Mouse (Mus musculus) MEL (cell line): Measurements from ENCODE around the gene Tanc1.

Experiments used
- BHLHE40 ChIP-seq: IDR thresholded peaks from 2 replicates; pipeline ENCODE4 v1.6.1; 2012; ENCODE audit warnings: low read depth, mild to moderate bottlenecking, inconsistent platforms, low read length, improper control_type of control experiment, borderline replicate concordance
- CTCF ChIP-seq, 3 experiments: IDR thresholded peaks in 2 of 3; conservative IDR thresholded peaks in 1 of 3; 2 replicates each; pipeline ENCODE4 v1.5.1; 2011 to 2012; ENCODE audit warnings: low read length in 3 of 3, low read depth in 2 of 3, mild to moderate bottlenecking in 2 of 3, improper control_type of control experiment in 1 of 3, inconsistent platforms in 1 of 3, mixed read lengths in 1 of 3, moderate library complexity in 1 of 3; ENCODE audit not compliant: control insufficient read depth in 1 of 3, insufficient read depth in 1 of 3, poor library complexity in 1 of 3, severe bottlenecking in 1 of 3
- E2F4 ChIP-seq: IDR thresholded peaks from 2 replicates; pipeline ENCODE4 v1.6.1; 2011; ENCODE audit warnings: low read depth, low read length, improper control_type of control experiment, borderline replicate concordance
- EP300 ChIP-seq, 2 experiments: IDR thresholded peaks; 2 replicates each; pipeline ENCODE4 v1.6.1; 2011; ENCODE audit warnings: improper control_type of control experiment in 2 of 2, low read length in 2 of 2, low read depth in 1 of 2, mild to moderate bottlenecking in 1 of 2
- GATA1 ChIP-seq: IDR thresholded peaks from 2 replicates; pipeline ENCODE4 v1.6.1; 2011; ENCODE audit warnings: low read depth, low read length, improper control_type of control experiment
- HCFC1 ChIP-seq: IDR thresholded peaks from 2 replicates; pipeline ENCODE4 v1.6.1; 2012; ENCODE audit warnings: low read depth, mild to moderate bottlenecking, inconsistent platforms, low read length, improper control_type of control experiment, moderate library complexity
- MAX ChIP-seq: IDR thresholded peaks from 2 replicates; pipeline ENCODE4 v1.6.1; 2011; ENCODE audit warnings: low read length, improper control_type of control experiment
- MXI1 ChIP-seq: IDR thresholded peaks from 2 replicates; pipeline ENCODE4 v1.6.1; 2011; ENCODE audit warnings: mild to moderate bottlenecking, low read depth, low read length, improper control_type of control experiment
- POLR2A ChIP-seq, 2 experiments: IDR thresholded peaks; 2 replicates each; pipeline ENCODE4 v1.6.1; 2011 to 2012; ENCODE audit warnings: low read length in 2 of 2, mild to moderate bottlenecking in 2 of 2, control low read depth in 1 of 2, improper control_type of control experiment in 1 of 2, low read depth in 1 of 2, moderate library complexity in 1 of 2; ENCODE audit not compliant: control insufficient read depth in 1 of 2, insufficient read depth in 1 of 2, poor library complexity in 1 of 2
- POLR2AphosphoS2 ChIP-seq: IDR thresholded peaks from 2 replicates; pipeline ENCODE4 v1.6.1; 2011; ENCODE audit warnings: low read length, improper control_type of control experiment
- POLR2AphosphoS5 ChIP-seq: IDR thresholded peaks from 2 replicates; pipeline ENCODE4 v1.6.1; 2012; ENCODE audit warnings: low read depth, borderline replicate concordance, mild to moderate bottlenecking, inconsistent platforms, low read length, moderate library complexity, mixed read lengths
- USF1 ChIP-seq: IDR thresholded peaks from 2 replicates; pipeline ENCODE4 v1.6.1; 2014; ENCODE audit warnings: low read depth, mild to moderate bottlenecking, inconsistent platforms, low read length, improper control_type of control experiment, moderate library complexity

DNA sequence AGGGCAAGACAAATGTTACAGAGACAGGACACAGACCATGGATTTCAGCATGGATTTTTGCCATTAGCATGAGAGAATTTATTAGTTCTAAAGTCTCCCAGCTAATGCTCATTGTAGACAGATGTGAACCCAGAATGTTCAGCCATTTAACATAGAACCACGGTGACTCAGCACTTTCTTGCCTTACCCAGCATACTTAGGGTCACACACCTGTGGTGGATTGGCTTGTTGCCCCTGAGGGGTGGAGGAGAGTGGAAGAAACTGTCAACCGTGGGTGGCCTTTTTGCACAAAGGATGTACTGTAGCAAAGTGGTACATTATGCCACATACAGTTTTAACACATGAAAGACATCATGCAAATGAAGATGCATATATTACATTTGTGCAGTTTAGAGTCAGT, 5.0 kb downstream of the Tanc1 start:
- TF ChIP-seq MAX, result no peak
- TF ChIP-seq E2F4, result no peak
- no peak for TF ChIP-seq HCFC1
- no peak for TF ChIP-seq CTCF (IDR thresholded peaks at IDR 0.05 in 2 of 3, conservative IDR thresholded peaks at IDR 0.05 in 1 of 3; ENCODE audit: control insufficient read depth in 1 of 3, insufficient read depth in 1 of 3, low read depth in 2 of 3, low read length in 3 of 3, poor library complexity in 1 of 3, severe bottlenecking in 1 of 3)
- no peak for TF ChIP-seq GATA1
- no peak for TF ChIP-seq EP300 (IDR thresholded peaks at IDR 0.05; ENCODE audit: low read depth in 1 of 2, low read length in 2 of 2)
- no peak for TF ChIP-seq BHLHE40
- TF ChIP-seq MXI1, result no peak
- no peak for TF ChIP-seq USF1
- no peak for TF ChIP-seq POLR2AphosphoS5
- no peak for TF ChIP-seq POLR2AphosphoS2
- no peak for TF ChIP-seq POLR2A (IDR thresholded peaks at IDR 0.05; ENCODE audit: control insufficient read depth in 1 of 2, insufficient read depth in 1 of 2, low read depth in 1 of 2, low read length in 2 of 2, poor library complexity in 1 of 2)
